Comparison of ENCODE assay signal across 8 mouse cellular contexts in genomic region chr3:108571443-108572294, GRCm38 (mm10). TPM values are rescaled to one million over a fixed set of nuclear protein-coding genes. Genes with fewer than 3 reads are reported as not detected.
DNase-seq lines count a peak whose midpoint lies in the region; ATAC-seq and TF ChIP-seq lines count a peak whose summit lies in the region.

Gene Taf13 (plus strand): TSS chr3:108571698.

- DNase-seq in G1E (ENCODE audit: low spot score), result peak; percentile 88
- peak; percentile 96 to 97 for DNase-seq in cerebellum, adult 18-20 months
- DNase-seq in heart, postnatal 4 days, result peak; percentile 98
- DNase-seq in layer of hippocampus, adult 8-10 months (ENCODE audit: low spot score in 2 of 2), result peak; percentile 95 to 98
- peak; percentile 93 for DNase-seq in ovary, adult 18-20 months (ENCODE audit: low spot score)
- peak; percentile 98 for DNase-seq in thymus, postnatal 0 days (ENCODE audit: low spot score)

- H3K9me3 ChIP-seq in G1E (replicated peaks), result no peaks in the 10 kb centered on the region
- no peaks in the 10 kb centered on the region for H3K9me3 ChIP-seq in forebrain, embryonic 16.5 days (ENCODE audit: control insufficient read depth, low read length)
- no peaks in the 10 kb centered on the region for H3K9me3 ChIP-seq in lung, embryonic 15.5 days

- peak within 1 kb of the TSS; percentile 69 for H3K9ac ChIP-seq in forebrain, embryonic 16.5 days (replicated peaks; ENCODE audit: low read depth, low read length)
- peak within 1 kb of the TSS; percentile 58 for H3K9ac ChIP-seq in lung, embryonic 15.5 days

- ATAC-seq in G1E (ENCODE audit: extremely low read depth, insufficient number of reproducible peaks, low FRiP score, poor library complexity, severe bottlenecking), result peak; percentile 99
- ATAC-seq in forebrain, embryonic 16.5 days, result peak; percentile 97
- ATAC-seq in lung, embryonic 15.5 days (ENCODE audit: borderline replicate concordance, extremely low read depth, low FRiP score, low TSS enrichment), result peak; percentile 99

- TF ChIP-seq CTCF in G1E (IDR thresholded peaks at IDR 0.05; ENCODE audit: low read depth, low read length), result no peak

- H3K27ac ChIP-seq in forebrain, embryonic 16.5 days (ENCODE audit: low read length), result peak within 1 kb of the TSS; percentile 77
- peak within 1 kb of the TSS; percentile 53; the same call in 1 of the 2 replicates for H3K27ac ChIP-seq in lung, embryonic 15.5 days

- peak within 1 kb of the TSS; percentile 77 for H3K4me2 ChIP-seq in forebrain, embryonic 16.5 days (ENCODE audit: low read length)
- H3K4me2 ChIP-seq in lung, embryonic 15.5 days, result peak within 1 kb of the TSS; percentile 68

- WGBS in forebrain, embryonic 16.5 days, result 2% methylated on average over 42 of the region's 42 CpGs
- WGBS in lung, embryonic 15.5 days, result 1% methylated on average over 42 of the region's 42 CpGs

- peaks cover 8% of the 10 kb centered on the region for H3K27me3 ChIP-seq in G1E (ENCODE audit: insufficient read depth, low read length)
- H3K27me3 ChIP-seq in forebrain, embryonic 16.5 days (replicated peaks; ENCODE audit: control insufficient read depth, insufficient read depth, low read length), result no peaks in the 10 kb centered on the region
- no peaks in the 10 kb centered on the region; the same call in 1 of the 2 replicates for H3K27me3 ChIP-seq in lung, embryonic 15.5 days

- H3K4me3 ChIP-seq in G1E (ENCODE audit: low read depth, low read length), result peak within 1 kb of the TSS; percentile 76
- H3K4me3 ChIP-seq in forebrain, embryonic 16.5 days (replicated peaks; ENCODE audit: low read length), result peak within 1 kb of the TSS; percentile 63
- peak within 1 kb of the TSS; percentile 63 for H3K4me3 ChIP-seq in lung, embryonic 15.5 days

- H3K36me3 ChIP-seq in G1E (replicated peaks), result peaks cover 12% of the 10 kb centered on the region
- H3K36me3 ChIP-seq in forebrain, embryonic 16.5 days (ENCODE audit: control insufficient read depth, insufficient read depth), result no peaks in the 10 kb centered on the region
- H3K36me3 ChIP-seq in lung, embryonic 15.5 days, result no peaks in the 10 kb centered on the region

- H3K4me1 ChIP-seq in G1E (ENCODE audit: insufficient read depth, low read depth, low read length), result peaks cover 22% of the 10 kb centered on the region
- H3K4me1 ChIP-seq in forebrain, embryonic 16.5 days (replicated peaks; ENCODE audit: control insufficient read depth, insufficient read depth, low read length), result peaks cover 17% of the 10 kb centered on the region
- peaks cover 9% of the 10 kb centered on the region for H3K4me1 ChIP-seq in lung, embryonic 15.5 days

RNA-seq across cellular contexts. Expression of gene Taf13, which starts in this region (rescaled TPM):
- total RNA-seq in G1E (2014; fragmentation: Nextera tagmentation) (14.3 and 14.4 TPM in 2 replicates), G1E (2017) (21.6 and 22.2 TPM in 2 replicates)
- polyA plus RNA-seq in G1E (2012), result 0.39 and 1.1 TPM in 2 replicates
- polyA plus RNA-seq in forebrain, embryonic 16.5 days (2015; fragmentation: Nextera tagmentation; extraction: Ambion mirVana), result 54.0 and 56.3 TPM in 2 replicates
- total RNA-seq in heart, postnatal 4 days (2021), result 10 to 100 TPM; 15.1 to 17.0 TPM
- 10 to 100 TPM; 22.1 to 28.2 (median 27.0) TPM for total RNA-seq in layer of hippocampus, adult 8-10 months (2022)
- 40.3 and 44.6 TPM in 2 replicates for polyA plus RNA-seq in lung, embryonic 15.5 days (2015; fragmentation: Nextera tagmentation; extraction: Ambion mirVana)
- polyA plus RNA-seq in thymus, postnatal 0 days (2015; fragmentation: Nextera tagmentation; extraction: Ambion mirVana), result 45.5 and 48.4 TPM in 2 replicates

Comparison
In these comparisons a context has a peak if more than half of its experiments do, and no peak if none do; other contexts are left out.
1. Peak in every context shown above with its lines: DNase-seq, ATAC-seq, H3K4me3 ChIP-seq and H3K27ac ChIP-seq.
2. RNA of gene Taf13 (polyA plus RNA-seq): 54.0 to 56.3 TPM in forebrain, embryonic 16.5 days, 45.5 to 48.4 TPM in thymus, postnatal 0 days and 40.3 to 44.6 TPM in lung, embryonic 15.5 days; 0.39 to 1.1 TPM in G1E; every median in the first group is over 10 times any median in the second.